In genomic region chr2:156919796-156920195, GRCm38 (mm10) we compare ENCODE assay signal across 18 mouse cellular contexts.
"Had no signal": no experiment of that assay in that cellular context is flagged by ENCODE, and none has a peak within 500 bp of the region (broad histone marks: within the 10 kb centered on the region; RNA-seq: fewer than 3 reads in every experiment).

No protein-coding gene starts in this region.

- H3K27me3 ChIP-seq: limb, embryonic 15.5 days; neural tube, embryonic 12.5 days had no signal

- H3K36me3 ChIP-seq: limb, embryonic 15.5 days; liver, embryonic 15.5 days; midbrain, embryonic 10.5 days; neural tube, embryonic 12.5 days had no signal

- H3K27ac ChIP-seq: kidney, postnatal 0 days; limb, embryonic 15.5 days; liver, embryonic 15.5 days; midbrain, embryonic 10.5 days; neural tube, embryonic 12.5 days had no signal

- H3K4me1 ChIP-seq: midbrain, embryonic 10.5 days; neural tube, embryonic 12.5 days had no signal

- DNase-seq: kidney, adult 11 months; kidney, adult 9 months; kidney, postnatal 36 days; layer of hippocampus, adult 9-11 months; layer of hippocampus, postnatal 36 days; lung, embryonic 14.5 days; lung, postnatal 10 days; lung, postnatal 4 days; midbrain, embryonic 14.5 days; retina, postnatal 1 day; right cerebral cortex, postnatal 4 days; spleen, adult 18-20 months had no signal

- H3K4me3 ChIP-seq: limb, embryonic 15.5 days; liver, embryonic 15.5 days; midbrain, embryonic 10.5 days; myocyte; neural tube, embryonic 12.5 days had no signal

- H3K9me3 ChIP-seq: limb, embryonic 15.5 days; liver, embryonic 15.5 days; midbrain, embryonic 10.5 days; neural tube, embryonic 12.5 days had no signal
